Comparison of ENCODE assay signal across 30 mouse cellular contexts in the genomic region with DNA sequence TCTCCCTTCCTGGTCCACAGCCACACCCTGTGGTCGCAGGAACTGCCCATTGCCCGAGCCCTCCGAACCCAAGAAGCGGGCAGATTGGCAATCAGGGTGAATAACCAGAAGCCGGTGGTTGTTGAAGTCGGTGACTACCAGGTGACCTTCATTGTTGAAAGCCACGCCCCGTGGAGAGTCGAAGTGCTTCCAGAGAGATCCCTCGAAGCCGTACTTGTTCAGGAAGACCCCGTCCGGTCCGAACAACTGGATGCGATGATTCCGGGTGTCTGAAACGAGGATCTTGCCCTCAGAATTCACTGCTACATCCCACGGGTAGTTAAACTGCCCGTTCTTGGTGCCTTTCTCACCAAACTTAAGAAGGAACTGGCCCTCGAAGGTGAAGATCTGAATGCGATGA. TPM values are rescaled to one million over a fixed set of nuclear protein-coding genes. Genes with fewer than 3 reads are reported as not detected.
DNase-seq lines count a peak whose midpoint lies in the region; ATAC-seq and TF ChIP-seq lines count a peak whose summit lies in the region.
"Had no signal": no experiment of that assay in that cellular context is flagged by ENCODE, and none has a peak within 500 bp of the region (broad histone marks: within the 10 kb centered on the region; RNA-seq: fewer than 3 reads in every experiment).

No protein-coding gene starts in this region.

- peak overlapping the region; percentile 46 for H3K4me3 ChIP-seq in megakaryocyte, embryonic 14.5 days (replicated peaks)
- no peak overlapping the region for H3K4me3 ChIP-seq in ES-E14 (ENCODE audit: insufficient read depth in 1 of 2, low read depth in 1 of 2, low read length in 2 of 2, poor library complexity in 1 of 2, severe bottlenecking in 1 of 2)
- H3K4me3 ChIP-seq in lung, postnatal 0 days (ENCODE audit: low read depth, low read length): no peak overlapping the region
- H3K4me3 ChIP-seq: embryonic facial prominence, embryonic 10.5 days; embryonic facial prominence, embryonic 12.5 days; forebrain, embryonic 13.5 days; forebrain, embryonic 15.5 days had no signal

- intact Hi-C loops in heart, postnatal 36 days (cut with DNase I): no loop called here

- H3K27ac ChIP-seq in ES-E14 (ENCODE audit: insufficient read depth, low read depth, low read length, poor library complexity, severe bottlenecking): 0 out of 2 replicates have a peak overlapping the region, but pooled peaks have one; percentile 4
- H3K27ac ChIP-seq in lung, postnatal 0 days (ENCODE audit: low read length): no peak overlapping the region
- H3K27ac ChIP-seq: embryonic facial prominence, embryonic 10.5 days; embryonic facial prominence, embryonic 12.5 days; forebrain, embryonic 13.5 days; forebrain, embryonic 15.5 days had no signal

- in situ Hi-C loops in ES-E14 (cut with MboI; ENCODE audit: low sequenced_read_pairs in 2 of 2, unreplicated experiment in 2 of 2): no loop called here

- peaks cover 54% of the 10 kb centered on the region for H3K9me3 ChIP-seq in megakaryocyte, embryonic 14.5 days
- no peaks in the 10 kb centered on the region for H3K9me3 ChIP-seq in ES-E14 (ENCODE audit: control insufficient read depth, insufficient read depth, low read depth, low read length)
- peaks cover 12% of the 10 kb centered on the region; the same call in 1 of the 2 replicates for H3K9me3 ChIP-seq in lung, postnatal 0 days (ENCODE audit: low read length)

- TF ChIP-seq EP300 in lung, postnatal 0 days (IDR thresholded peaks at IDR 0.05): no peak

- WGBS in lung, postnatal 0 days: 98% methylated on average over 21 of the region's 21 CpGs

- no peak overlapping the region for H3K9ac ChIP-seq in ES-E14 (ENCODE audit: insufficient read depth, low read depth, low read length, poor library complexity, severe bottlenecking)
- no peak overlapping the region for H3K9ac ChIP-seq in lung, postnatal 0 days (replicated peaks; ENCODE audit: low read depth)
- H3K9ac ChIP-seq: embryonic facial prominence, embryonic 12.5 days; forebrain, embryonic 13.5 days; forebrain, embryonic 15.5 days; forebrain, postnatal 0 days had no signal

- no peaks in the 10 kb centered on the region for H3K36me3 ChIP-seq in megakaryocyte, embryonic 14.5 days (replicated peaks; ENCODE audit: low read length)
- peaks cover 58% of the 10 kb centered on the region for H3K36me3 ChIP-seq in ES-E14 (ENCODE audit: control insufficient read depth, insufficient read depth, low read length, poor library complexity, severe bottlenecking)
- H3K36me3 ChIP-seq in lung, postnatal 0 days (ENCODE audit: insufficient read depth, low read length): no peaks in the 10 kb centered on the region
- H3K36me3 ChIP-seq: forebrain, embryonic 15.5 days had no signal

- H3K4me2 ChIP-seq in lung, postnatal 0 days (replicated peaks; ENCODE audit: low read depth, low read length): no peak overlapping the region
- H3K4me2 ChIP-seq: embryonic facial prominence, embryonic 12.5 days; forebrain, embryonic 13.5 days; forebrain, embryonic 15.5 days had no signal

- peak; percentile 87 for DNase-seq in heart, adult 11 months
- DNase-seq in heart, postnatal 36 days: no peak
- no peak for DNase-seq in ES-E14 (ENCODE audit: low read depth, low spot score)
- peak; percentile 69 for DNase-seq in ZHBTc4 (ENCODE audit: low read depth, low spot score)
- DNase-seq in embryo, embryonic 10 days (ENCODE audit: low spot score): no peak
- no peak for DNase-seq in lung, postnatal 0 days (ENCODE audit: low spot score)
- DNase-seq: adrenal gland, adult 8-10 months; adrenal gland, postnatal 14 days; adrenal gland, postnatal 36 days; B cell, adult 2 months; cerebellum, adult 11-12 months; cerebellum, adult 2 months; cerebellum, adult 9-10 months; cerebellum, postnatal 10 days; cerebellum, postnatal 25 days; forebrain, postnatal 0 days had no signal

- no peak for TF ChIP-seq CTCF in lung, postnatal 0 days (IDR thresholded peaks at IDR 0.05)

- peaks cover 87% of the 10 kb centered on the region for H3K27me3 ChIP-seq in megakaryocyte, embryonic 14.5 days (replicated peaks)
- no peaks in the 10 kb centered on the region for H3K27me3 ChIP-seq in lung, postnatal 0 days (replicated peaks; ENCODE audit: insufficient read depth, low read length)
- H3K27me3 ChIP-seq: CH12.LX; embryonic facial prominence, embryonic 12.5 days; forebrain, embryonic 13.5 days; forebrain, embryonic 15.5 days; Patski had no signal

- ATAC-seq in megakaryocyte, adult 5-6 weeks (ENCODE audit: poor library complexity, severe bottlenecking): no peak
- ATAC-seq in lung, postnatal 0 days: no peak
- ATAC-seq: activated CD4-positive, CD25-positive, alpha-beta regulatory T cell, adult 4 months; CD4-positive, CD25-positive, alpha-beta regulatory T cell, adult 4 months; forebrain, embryonic 13.5 days; forebrain, embryonic 15.5 days; forebrain, postnatal 0 days; Patski had no signal

- H3K4me1 ChIP-seq in megakaryocyte, embryonic 14.5 days: no peaks in the 10 kb centered on the region
- H3K4me1 ChIP-seq in ES-E14 (ENCODE audit: control insufficient read depth in 2 of 2, insufficient read depth in 2 of 2, low read length in 2 of 2, poor library complexity in 1 of 2): peaks cover 12 to 38% of the 10 kb centered on the region in 2 experiments
- H3K4me1 ChIP-seq in lung, postnatal 0 days (ENCODE audit: insufficient read depth, low read depth, low read length): no peaks in the 10 kb centered on the region; the same call in 1 of the 2 replicates
- H3K4me1 ChIP-seq: forebrain, embryonic 13.5 days; forebrain, embryonic 15.5 days had no signal

TF ChIP-seq in ES-E14, 5 proteins besides CTCF, POLR2A, EP300 and RAD21:
- TF ChIP-seq MAFK (IDR thresholded peaks at IDR 0.05; ENCODE audit: insufficient read depth, low read depth, low read length) (no peak), ZC3H11A (IDR thresholded peaks at IDR 0.05; ENCODE audit: borderline replicate concordance, low read depth, low read length) (no peak)

RNA-seq across cellular contexts. Expression of a gene that starts 2.7 kb away (rescaled TPM):
- total RNA-seq in heart, postnatal 36 days (2021): not detected
- not detected in 2 replicates for polyA plus RNA-seq in megakaryocyte, embryonic 14.5 days (2012; ENCODE audit: insufficient read depth, low replicate concordance)
- not detected in 2 replicates for total RNA-seq in megakaryocyte, adult 5-6 weeks (2015)
- total RNA-seq in megakaryocyte, adult 5-6 weeks (2017): not detected in 2 replicates
- 1.8 and 2.7 TPM in 2 replicates for total RNA-seq in ES-E14 (2012; rRNA removed)
- polyA plus RNA-seq in lung, postnatal 0 days (2015; fragmentation: Nextera tagmentation; extraction: Ambion mirVana): 0.33 TPM in 1 of 2 replicates, not detected in the other
- total RNA-seq: adrenal gland, adult 18-20 months; adrenal gland, postnatal 14 days; adrenal gland, postnatal 36 days; CH12.LX; forebrain, postnatal 0 days; MEL had no signal
- polyA plus RNA-seq: activated CD4-positive, CD25-positive, alpha-beta regulatory T cell, adult 4 months; CD4-positive, CD25-positive, alpha-beta regulatory T cell, adult 4 months; cerebellum, adult 2 months; cortical plate, adult 2 months; forebrain, embryonic 11.5 days; forebrain, embryonic 13.5 days; forebrain, embryonic 15.5 days; forebrain, postnatal 0 days; Patski had no signal

RNA-seq across cellular contexts. Expression of a gene that starts 8.1 kb away (rescaled TPM):
- not detected for total RNA-seq in heart, postnatal 36 days (2021)
- not detected in 2 replicates for polyA plus RNA-seq in megakaryocyte, embryonic 14.5 days (2012; ENCODE audit: insufficient read depth, low replicate concordance)
- 0.18 TPM in 1 of 2 replicates, not detected in the other for total RNA-seq in megakaryocyte, adult 5-6 weeks (2015)
- 0.07 TPM in 1 of 2 replicates, not detected in the other for total RNA-seq in megakaryocyte, adult 5-6 weeks (2017)
- total RNA-seq in ES-E14 (2012; rRNA removed): 1.4 and 1.8 TPM in 2 replicates
- polyA plus RNA-seq in lung, postnatal 0 days (2015; fragmentation: Nextera tagmentation; extraction: Ambion mirVana): not detected in 2 replicates
- total RNA-seq: adrenal gland, adult 18-20 months; adrenal gland, adult 8-10 months; adrenal gland, postnatal 14 days; adrenal gland, postnatal 36 days; forebrain, postnatal 0 days; MEL had no signal
- polyA plus RNA-seq: cerebellum, adult 2 months; cortical plate, adult 2 months; embryonic facial prominence, embryonic 12.5 days; forebrain, embryonic 11.5 days; forebrain, embryonic 13.5 days; forebrain, embryonic 15.5 days; forebrain, postnatal 0 days; Patski had no signal

RNA-seq across cellular contexts. Expression of a gene that starts 51.3 kb away (rescaled TPM):
- not detected for total RNA-seq in heart, postnatal 36 days (2021)
- 0.28 TPM in 1 of 2 replicates, not detected in the other for polyA plus RNA-seq in megakaryocyte, embryonic 14.5 days (2012; ENCODE audit: insufficient read depth, low replicate concordance)
- not detected in 2 replicates for total RNA-seq in megakaryocyte, adult 5-6 weeks (2015)
- total RNA-seq in megakaryocyte, adult 5-6 weeks (2017): not detected in 2 replicates
- 132 and 141 TPM in 2 replicates for total RNA-seq in ES-E14 (2012; rRNA removed)
- polyA plus RNA-seq in lung, postnatal 0 days (2015; fragmentation: Nextera tagmentation; extraction: Ambion mirVana): 0.30 and 0.32 TPM in 2 replicates
- total RNA-seq: adrenal gland, adult 18-20 months; MEL had no signal
- polyA plus RNA-seq: CD4-positive, CD25-positive, alpha-beta regulatory T cell, adult 4 months; Patski had no signal

Comparison
In these comparisons a context has a peak if more than half of its experiments do, and no peak if none do; other contexts are left out.
1. DNase-seq: peak in heart, adult 11 months (single experiment) and ZHBTc4 (single experiment); none in heart, postnatal 36 days (0 of 2), ES-E14 (single experiment), embryo, embryonic 10 days (single experiment) and lung, postnatal 0 days (single experiment).
2. RNA of a gene that starts 51.3 kb away (total RNA-seq): 132 to 141 TPM in ES-E14; not detected in heart, postnatal 36 days and not detected in megakaryocyte, adult 5-6 weeks; every median in the first group is over 100 times any median in the second.